Mouse (Mus musculus) intestine, postnatal 0 days (tissue): ENCODE data around the gene Nosip. TPM values are rescaled to one million over a fixed set of nuclear protein-coding genes. Genes with fewer than 3 reads are reported as not detected.

ENCODE experiments used
- ATAC-seq: fragments of 200-750 bp; cut with Nextera tagmentation; 2 replicates; pipeline ENCODE4 v1.8.0; 2017; ENCODE audit warnings: mild to moderate bottlenecking, moderate TSS enrichment, moderate library complexity
- H3K27ac ChIP-seq: fragments of 300-500 bp; sonication (generic); 2 replicates; pipeline ENCODE4 v1.5.1; 2014; ENCODE audit warnings: mild to moderate bottlenecking, low read depth, low read length, moderate library complexity
- H3K27me3 ChIP-seq: fragments of 300-500 bp; sonication (generic); replicated peaks from 2 replicates; pipeline ENCODE4 v1.6.1; 2014; ENCODE audit warnings: low read length, mixed read lengths; ENCODE audit not compliant: control insufficient read depth, insufficient read depth
- H3K36me3 ChIP-seq: fragments of 300-500 bp; sonication (generic); 2 replicates; pipeline ENCODE4 v1.6.1; 2014; ENCODE audit warnings: mild to moderate bottlenecking, moderate library complexity; ENCODE audit not compliant: control insufficient read depth, insufficient read depth
- H3K4me1 ChIP-seq: fragments of 300-500 bp; sonication (generic); replicated peaks from 2 replicates; pipeline ENCODE4 v1.6.1; 2014; ENCODE audit warnings: antibody characterized with exemption, low read length, mixed read lengths; ENCODE audit not compliant: control insufficient read depth, insufficient read depth
- H3K4me2 ChIP-seq: fragments of 300-500 bp; sonication (generic); replicated peaks from 2 replicates; pipeline ENCODE4 v1.6.1; 2014; ENCODE audit warnings: low read depth, mild to moderate bottlenecking, moderate library complexity
- H3K4me3 ChIP-seq: fragments of 300-500 bp; sonication (generic); 2 replicates; pipeline ENCODE4 v1.5.1; 2014; ENCODE audit warnings: low read depth, low read length
- H3K9ac ChIP-seq: fragments of 300-500 bp; sonication (generic); 2 replicates; pipeline ENCODE4 v1.6.1; 2014; ENCODE audit warnings: mild to moderate bottlenecking, low read depth, low read length
- H3K9me3 ChIP-seq: fragments of 300-500 bp; sonication (generic); 2 replicates; pipeline ENCODE4 v1.6.1; 2016; ENCODE audit warnings: mixed run types; ENCODE audit not compliant: control insufficient read depth
- CTCF ChIP-seq: sonication (generic); IDR thresholded peaks from 2 replicates; pipeline ENCODE4 v1.5.1; 2016; ENCODE audit warnings: low read depth, mild to moderate bottlenecking, control low read depth, antibody characterized with exemption, moderate library complexity
- whole genome bisulfite sequencing: fragments of 180-500 bp; shearing (Covaris S2); extraction: QIAGEN DNeasy Blood & Tissue Kit; methylation state at CpG from one replicate; pipeline ENCODE4 v1.1.7; 2014; 5-methylcytosine and 5-hydroxymethylcytosine counted together
- polyA plus RNA-seq: library from polyadenylated mRNA; unstranded; fragments of >200 nt; fragmentation: Nextera tagmentation; extraction: Ambion mirVana; gene quantifications from 2 replicates; pipeline ENCODE4 v1.2.1, GENCODE M21; 2015

Nosip gene
- polyA plus RNA-seq, 1 experiment from 2014 or later: 40.5 TPM

GRCm38 (mm10) chr7:45024281-45025248, 37.7 kb upstream of the Nosip start:
- no peak for TF ChIP-seq CTCF
- H3K27ac ChIP-seq: no peak overlapping the region
- H3K4me3 ChIP-seq: no peak overlapping the region
- ATAC-seq: no peak
- no peak overlapping the region for H3K9ac ChIP-seq
- H3K36me3 ChIP-seq: peaks cover 37% of the 10 kb centered on the region
- no peaks in the 10 kb centered on the region for H3K9me3 ChIP-seq
- H3K4me2 ChIP-seq: no peak overlapping the region
- WGBS: 75% methylated on average over 15 of the region's 15 CpGs
- no peaks in the 10 kb centered on the region for H3K4me1 ChIP-seq
- H3K27me3 ChIP-seq: no peaks in the 10 kb centered on the region

DNA sequence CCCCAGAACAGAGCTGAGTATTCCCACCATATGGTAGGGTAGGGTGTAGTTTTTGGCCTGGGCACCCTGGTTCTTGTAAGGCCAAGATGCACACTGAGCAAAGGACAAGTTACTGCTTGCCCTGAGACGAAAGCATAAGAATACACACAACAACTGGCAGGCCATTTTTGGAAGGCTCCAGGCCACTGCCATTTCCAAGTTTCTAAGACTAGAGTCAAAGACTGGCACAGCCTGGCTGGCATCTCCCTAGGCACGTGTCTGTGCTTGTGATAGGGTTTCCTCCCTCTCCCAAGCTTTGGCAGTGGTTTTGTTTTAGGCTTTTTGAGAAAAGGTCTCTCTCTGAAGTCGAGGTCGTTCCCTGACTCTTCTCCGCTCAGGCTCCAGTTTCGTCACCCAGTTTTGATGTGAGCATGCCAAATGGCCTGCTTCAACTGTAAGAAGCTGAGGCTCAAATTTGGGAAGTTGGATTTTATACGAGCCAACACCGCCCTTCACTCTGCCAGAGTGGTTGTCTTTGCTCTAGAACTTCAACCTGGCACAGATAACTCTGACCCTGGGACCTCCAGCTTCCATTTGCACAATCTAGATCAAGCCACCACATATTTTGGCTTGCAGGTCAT, 36.5 kb upstream of the Nosip start:
- Histone ChIP-seq H3K9me3 (no peaks in the 10 kb centered on the region), H3K4me2 (no peak overlapping the region), H3K4me1 (no peaks in the 10 kb centered on the region), H3K27me3 (no peaks in the 10 kb centered on the region), H3K4me3 (no peak overlapping the region), H3K36me3 (peaks cover 44% of the 10 kb centered on the region), H3K9ac (no peak overlapping the region), H3K27ac (no peak overlapping the region)
- ATAC-seq: no peak
- no peak for TF ChIP-seq CTCF
- 74% methylated on average over 8 of the region's 8 CpGs for WGBS

DNA sequence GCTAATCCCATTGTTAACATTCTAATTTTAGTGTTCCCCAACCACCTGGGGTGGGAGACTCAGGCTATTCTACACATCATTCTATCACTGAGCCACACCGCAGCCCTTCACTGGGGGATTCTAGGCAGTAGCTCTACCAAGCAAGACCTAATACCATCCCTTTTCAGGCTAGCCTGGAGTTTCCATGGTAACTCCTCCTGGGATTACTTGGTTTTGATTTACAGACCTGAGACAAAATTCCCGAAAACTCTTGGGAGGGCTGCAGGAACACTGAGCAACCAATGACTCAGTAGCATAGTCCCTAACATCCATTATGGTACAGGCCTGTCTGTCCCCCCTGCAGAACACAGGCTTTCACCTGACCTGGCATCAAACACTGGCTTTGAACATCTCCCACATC, 36.0 kb upstream of the Nosip start:
- Histone ChIP-seq H3K4me2 (no peak overlapping the region), H3K9ac (no peak overlapping the region), H3K4me3 (no peak overlapping the region), H3K36me3 (peaks cover 43% of the 10 kb centered on the region), H3K27ac (no peak overlapping the region), H3K4me1 (no peaks in the 10 kb centered on the region), H3K9me3 (no peaks in the 10 kb centered on the region), H3K27me3 (no peaks in the 10 kb centered on the region)
- no peak for TF ChIP-seq CTCF
- 80% methylated on average over 2 of the region's 2 CpGs for WGBS
- no peak for ATAC-seq

- Histone ChIP-seq H3K9me3 (no peaks in the 10 kb centered on the region), H3K27me3 (no peaks in the 10 kb centered on the region), H3K36me3 (peaks cover 53% of the 10 kb centered on the region), H3K4me1 (no peaks in the 10 kb centered on the region), H3K27ac (no peak overlapping the region), H3K9ac (no peak overlapping the region), H3K4me2 (no peak overlapping the region), H3K4me3 (no peak overlapping the region)
- ATAC-seq: no peak
- no peak for TF ChIP-seq CTCF
- 76% methylated on average over 9 of the region's 9 CpGs for WGBS
Measured at GRCm38 (mm10) chr7:45027761-45028160, 34.5 kb upstream of the Nosip start.

- TF ChIP-seq CTCF: no peak
- Histone ChIP-seq H3K9ac (no peak overlapping the region), H3K9me3 (no peaks in the 10 kb centered on the region), H3K36me3 (peaks cover 57% of the 10 kb centered on the region), H3K4me3 (no peak overlapping the region), H3K4me2 (no peak overlapping the region), H3K27me3 (no peaks in the 10 kb centered on the region), H3K4me1 (no peaks in the 10 kb centered on the region), H3K27ac (no peak overlapping the region)
- WGBS: 84% methylated on average over 11 of the region's 11 CpGs
- no peak for ATAC-seq
Measured at GRCm38 (mm10) chr7:45028351-45028750, 33.9 kb upstream of the Nosip start.

- no peak for TF ChIP-seq CTCF
- H3K4me2 ChIP-seq: no peak overlapping the region
- no peaks in the 10 kb centered on the region for H3K4me1 ChIP-seq
- H3K9me3 ChIP-seq: no peaks in the 10 kb centered on the region
- H3K9ac ChIP-seq: no peak overlapping the region
- H3K4me3 ChIP-seq: no peak overlapping the region
- H3K27ac ChIP-seq: no peak overlapping the region
- peaks cover 73% of the 10 kb centered on the region for H3K36me3 ChIP-seq
- WGBS: 87% methylated on average over 6 of the region's 6 CpGs
- ATAC-seq: no peak
- H3K27me3 ChIP-seq: no peaks in the 10 kb centered on the region
Measured at GRCm38 (mm10) chr7:45029995-45030394, 32.2 kb upstream of the Nosip start.
